Mouse (Mus musculus) stomach, embryonic 15.5 days (tissue): ENCODE measurements around the gene Gm11037. TPM values are rescaled to one million over a fixed set of nuclear protein-coding genes. Genes with fewer than 3 reads are reported as not detected.
A peak's percentile ranks its signal among the peaks of the same experiment; 100 is the strongest.

ENCODE experiments used
- ATAC-seq: fragments of 200-750 bp; cut with Nextera tagmentation; 2 replicates; pipeline ENCODE4 v1.8.0; 2017; ENCODE audit warnings: low read depth, moderate number of reproducible peaks, moderate TSS enrichment; ENCODE audit not compliant: insufficient read depth, low FRiP score
- H3K27ac ChIP-seq: fragments of 300-500 bp; sonication (generic); 2 replicates; pipeline ENCODE4 v1.5.1; 2015; ENCODE audit warnings: mild to moderate bottlenecking, inconsistent platforms
- H3K27me3 ChIP-seq: fragments of 300-500 bp; sonication (generic); replicated peaks from 2 replicates; pipeline ENCODE4 v1.6.1; 2015; ENCODE audit warnings: inconsistent platforms
- H3K36me3 ChIP-seq: fragments of 300-500 bp; sonication (generic); 2 replicates; pipeline ENCODE4 v1.6.1; 2015; ENCODE audit warnings: inconsistent platforms
- H3K4me1 ChIP-seq: fragments of 300-500 bp; sonication (generic); 2 replicates; pipeline ENCODE4 v1.6.1; 2015; ENCODE audit warnings: inconsistent platforms
- H3K4me2 ChIP-seq: fragments of 300-500 bp; sonication (generic); 2 replicates; pipeline ENCODE4 v1.6.1; 2015; ENCODE audit warnings: mild to moderate bottlenecking, inconsistent platforms
- H3K4me3 ChIP-seq: fragments of 300-500 bp; sonication (generic); replicated peaks from 2 replicates; pipeline ENCODE4 v1.5.1; 2015; ENCODE audit warnings: inconsistent platforms
- H3K9ac ChIP-seq: fragments of 300-500 bp; sonication (generic); 2 replicates; pipeline ENCODE4 v1.6.1; 2015; ENCODE audit warnings: inconsistent platforms
- H3K9me3 ChIP-seq: fragments of 300-500 bp; sonication (generic); 2 replicates; pipeline ENCODE4 v1.6.1; 2016; ENCODE audit warnings: inconsistent platforms
- WGBS: fragments of 180-500 bp; shearing (Covaris S2); methylation state at CpG from one replicate; pipeline ENCODE4 v1.1.7; 2015; 5-methylcytosine and 5-hydroxymethylcytosine counted together
- polyA plus RNA-seq: library from polyadenylated mRNA; unstranded; fragments of >200 nt; fragmentation: Nextera tagmentation; extraction: Ambion mirVana; gene quantifications from 2 replicates; pipeline ENCODE4 v1.2.1, GENCODE M21; 2015

Gm11037 gene
- polyA plus RNA-seq, 1 experiment from 2014 or later, result not detected

DNA sequence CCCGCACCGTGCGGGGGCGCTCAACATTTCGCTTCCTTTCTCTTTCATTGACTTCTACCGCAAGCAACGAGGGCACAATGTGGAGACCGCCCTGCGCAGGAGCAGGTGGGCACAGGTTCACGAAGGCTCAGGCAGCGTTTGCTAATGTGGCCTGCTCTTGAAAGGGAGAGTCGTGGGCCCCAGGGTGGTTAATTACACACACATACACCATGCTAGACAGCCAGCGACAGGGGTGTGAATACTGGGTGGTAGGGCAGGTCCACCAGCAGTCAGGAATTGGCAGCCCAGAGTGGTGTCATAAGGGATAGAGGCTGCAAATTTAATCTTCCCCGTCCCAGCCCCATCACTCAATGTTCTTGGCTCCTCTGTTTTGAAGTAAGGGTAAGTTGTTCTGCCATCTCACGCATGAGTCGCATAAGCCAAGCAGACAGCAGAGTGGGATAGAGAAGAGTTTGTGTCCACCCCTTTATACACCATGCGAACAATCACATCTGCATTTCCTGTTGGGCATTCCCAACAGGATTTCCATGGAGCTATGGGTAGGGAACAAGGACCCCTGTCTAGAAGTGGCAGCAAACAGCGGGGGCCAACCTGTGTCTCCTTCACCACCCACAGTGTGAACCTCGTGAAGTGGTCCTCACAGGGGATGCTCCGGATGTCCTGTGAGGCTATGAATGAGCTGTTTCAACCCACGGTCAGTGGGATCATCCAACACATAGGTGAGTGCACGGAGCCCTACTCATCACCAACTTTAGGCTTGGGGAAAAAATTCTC is 9.9 kb downstream of the Gm11037 start:
- Histone ChIP-seq H3K9me3 (no peaks in the 10 kb centered on the region), H3K4me2 (0 out of 2 replicates have a peak overlapping the region, but pooled peaks have one; percentile 23), H3K4me1 (0 out of 2 replicates have a peak, but pooled peaks cover 4% of the 10 kb centered on the region), H3K4me3 (no peak overlapping the region), H3K36me3 (peaks cover 15% of the 10 kb centered on the region), H3K27me3 (no peaks in the 10 kb centered on the region), H3K27ac (no peak overlapping the region), H3K9ac (no peak overlapping the region)
- no peak for ATAC-seq
- 70% methylated on average over 22 of the region's 22 CpGs for WGBS

DNA sequence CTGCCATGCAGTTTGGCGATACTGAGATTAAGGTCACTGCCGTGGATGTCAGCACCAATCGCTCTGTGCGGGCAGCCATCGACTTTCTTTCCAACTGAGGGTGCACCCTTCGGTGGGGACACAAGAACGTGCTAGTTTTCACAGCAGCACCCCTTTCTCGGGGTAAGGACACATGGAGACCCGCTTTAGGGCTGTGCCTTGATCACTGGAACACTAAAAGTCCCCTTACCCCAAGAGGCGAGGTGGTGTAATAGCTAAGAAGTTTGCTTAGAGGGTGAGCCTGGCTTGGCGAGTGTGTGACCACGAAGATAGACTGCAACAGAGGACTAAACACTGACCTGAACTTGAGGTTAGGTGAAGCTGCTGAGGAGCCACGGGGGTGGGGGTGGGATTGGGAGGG is 11.8 kb downstream of the Gm11037 start:
- Histone ChIP-seq H3K4me3 (no peak overlapping the region), H3K9ac (no peak overlapping the region), H3K27ac (no peak overlapping the region), H3K4me2 (no peak overlapping the region), H3K9me3 (no peaks in the 10 kb centered on the region), H3K36me3 (peaks cover 23% of the 10 kb centered on the region), H3K4me1 (0 out of 2 replicates have a peak, but pooled peaks cover 4% of the 10 kb centered on the region), H3K27me3 (no peaks in the 10 kb centered on the region)
- 57% methylated on average over 13 of the region's 13 CpGs for WGBS
- no peak for ATAC-seq

DNA sequence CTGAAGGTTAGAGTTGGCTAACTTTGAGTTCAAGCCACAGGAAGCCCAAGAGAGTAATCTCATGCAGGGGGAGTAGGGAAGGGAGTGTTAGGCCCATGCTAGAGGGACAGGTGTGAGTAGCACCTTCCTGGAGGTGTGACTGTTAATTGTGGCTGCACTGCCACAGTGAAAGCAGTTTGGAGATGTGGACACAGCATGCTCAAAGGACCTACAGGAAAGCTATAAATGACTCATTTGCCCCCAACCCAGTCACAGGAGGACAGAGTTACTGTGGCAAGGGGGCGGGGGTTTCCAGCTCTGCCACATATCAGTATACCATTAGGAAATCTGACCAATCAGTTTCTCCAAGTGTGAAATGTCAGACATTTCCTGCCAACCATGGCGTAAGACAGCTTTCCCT is 12.2 kb downstream of the Gm11037 start:
- no peaks in the 10 kb centered on the region for H3K9me3 ChIP-seq
- H3K27ac ChIP-seq, result no peak overlapping the region
- no peak overlapping the region for H3K4me3 ChIP-seq
- no peaks in the 10 kb centered on the region for H3K27me3 ChIP-seq
- H3K4me2 ChIP-seq, result no peak overlapping the region
- H3K36me3 ChIP-seq, result peaks cover 23% of the 10 kb centered on the region
- H3K9ac ChIP-seq, result no peak overlapping the region
- H3K4me1 ChIP-seq, result 0 out of 2 replicates have a peak, but pooled peaks cover 4% of the 10 kb centered on the region
- 81% methylated on average over 2 of the region's 2 CpGs for WGBS
- no peak for ATAC-seq

DNA sequence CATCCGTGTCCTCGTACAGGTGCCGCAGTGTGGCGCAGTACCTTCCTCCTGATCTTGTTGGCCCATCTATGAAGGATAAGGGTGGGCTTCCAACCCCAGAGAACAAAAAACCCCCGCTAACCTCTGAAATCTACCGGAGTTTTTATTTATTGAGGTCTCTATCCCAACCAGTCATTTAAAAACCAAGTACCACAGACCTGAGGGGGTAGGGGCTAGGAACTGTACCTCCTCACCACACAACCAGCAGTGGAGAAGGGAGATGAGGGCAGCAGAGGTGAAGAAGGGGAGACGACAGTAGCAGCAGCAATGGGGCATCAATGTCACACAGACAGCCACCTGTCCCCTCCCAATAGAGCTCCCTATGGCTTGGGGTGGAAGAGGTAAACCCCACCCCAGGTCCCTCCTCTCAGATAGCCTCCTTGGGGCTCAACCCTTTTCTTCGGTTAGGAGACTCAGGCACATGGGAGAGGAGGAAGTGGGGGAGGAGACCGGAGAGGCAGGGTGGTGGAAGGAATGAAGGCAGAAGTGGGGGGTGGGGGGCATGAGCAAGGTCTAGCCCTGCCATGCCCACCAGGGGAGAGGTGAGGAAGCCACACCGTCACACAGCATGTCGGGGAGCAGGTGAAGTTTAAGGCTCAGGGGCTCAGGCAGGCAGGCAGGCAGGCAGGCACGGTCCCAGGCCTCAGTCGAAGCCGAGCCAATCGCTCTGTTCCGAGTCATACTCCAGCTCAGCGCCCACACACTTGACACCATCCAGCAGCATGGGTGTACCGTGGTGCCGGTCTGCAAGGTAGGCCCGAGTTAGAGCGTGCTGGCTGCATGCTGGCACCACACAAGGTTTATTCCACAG is 13.1 kb downstream of the Gm11037 start:
- H3K4me2 ChIP-seq, result no peak overlapping the region
- H3K4me1 ChIP-seq, result 0 out of 2 replicates have a peak, but pooled peaks cover 4% of the 10 kb centered on the region
- ATAC-seq, result no peak
- 79% methylated on average over 21 of the region's 21 CpGs for WGBS
- peaks cover 26% of the 10 kb centered on the region for H3K36me3 ChIP-seq
- no peaks in the 10 kb centered on the region for H3K9me3 ChIP-seq
- H3K9ac ChIP-seq, result no peak overlapping the region
- H3K27ac ChIP-seq, result no peak overlapping the region
- H3K4me3 ChIP-seq, result no peak overlapping the region
- no peaks in the 10 kb centered on the region for H3K27me3 ChIP-seq

DNA sequence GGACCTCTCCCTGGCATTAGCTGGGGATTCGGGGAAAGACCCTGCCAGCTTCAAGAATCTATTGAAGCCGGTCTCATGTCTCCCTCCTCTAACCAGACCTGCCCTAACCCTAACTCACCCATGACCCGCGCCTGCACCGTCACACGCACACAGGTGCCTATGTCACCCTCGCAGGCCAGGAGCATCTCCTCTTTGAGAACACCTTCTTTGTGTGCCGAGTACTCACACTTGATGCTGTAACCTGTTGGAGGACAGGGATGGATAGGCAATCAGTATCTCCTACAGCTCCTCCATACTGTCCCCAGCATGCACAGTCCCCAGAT is 13.7 kb downstream of the Gm11037 start:
- H3K4me3 ChIP-seq, result no peak overlapping the region
- ATAC-seq, result no peak
- no peak overlapping the region for H3K27ac ChIP-seq
- peaks cover 26% of the 10 kb centered on the region for H3K36me3 ChIP-seq
- no peaks in the 10 kb centered on the region for H3K27me3 ChIP-seq
- 0 out of 2 replicates have a peak, but pooled peaks cover 4% of the 10 kb centered on the region for H3K4me1 ChIP-seq
- H3K4me2 ChIP-seq, result no peak overlapping the region
- H3K9me3 ChIP-seq, result no peaks in the 10 kb centered on the region
- H3K9ac ChIP-seq, result no peak overlapping the region
- WGBS, result 89% methylated on average over 8 of the region's 8 CpGs

DNA sequence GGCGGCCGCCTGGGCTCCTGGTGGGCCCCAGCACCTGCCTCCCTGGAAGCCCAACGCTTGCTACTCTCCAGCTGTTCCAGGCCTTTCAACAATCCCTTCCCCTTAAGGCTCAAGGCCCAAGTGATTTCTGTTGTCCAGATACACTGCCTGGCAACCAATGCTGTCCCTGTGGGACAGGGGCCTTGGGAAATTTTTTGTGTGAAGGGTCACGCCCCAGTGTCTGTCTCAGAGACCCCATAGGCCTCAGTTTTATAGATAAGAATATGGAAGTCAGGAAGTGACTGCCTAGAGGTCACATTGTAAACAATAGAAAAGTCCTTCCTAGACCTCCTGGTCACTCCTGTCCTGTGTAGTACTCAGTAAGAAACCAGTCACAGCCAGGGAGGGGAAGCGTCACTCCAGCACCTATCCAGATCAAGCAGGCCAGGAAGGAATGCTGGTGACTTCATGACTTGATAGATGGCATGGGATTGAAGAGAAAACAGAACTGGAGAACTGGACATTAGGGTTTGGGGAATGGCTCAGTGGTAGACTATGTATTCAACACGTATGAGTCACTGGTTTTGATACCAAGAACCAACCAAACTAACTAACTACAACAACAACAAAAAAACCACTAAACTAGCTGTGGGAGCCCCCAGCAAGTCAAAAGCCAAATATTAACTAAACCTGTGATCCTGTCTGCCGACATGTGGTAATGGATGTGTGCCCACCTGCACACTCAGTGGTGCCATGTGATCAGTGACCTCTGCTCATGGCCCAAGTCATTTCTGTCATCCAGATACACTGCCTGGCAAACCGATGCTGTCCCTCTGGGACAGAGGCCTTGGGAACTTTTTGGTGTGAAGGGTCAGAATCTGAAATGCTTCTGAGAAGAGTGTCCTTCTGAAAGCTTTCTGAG is 15.3 kb downstream of the Gm11037 start:
- Histone ChIP-seq H3K36me3 (peaks cover 23% of the 10 kb centered on the region), H3K4me2 (no peak overlapping the region), H3K9ac (no peak overlapping the region), H3K9me3 (no peaks in the 10 kb centered on the region), H3K27me3 (no peaks in the 10 kb centered on the region), H3K4me3 (no peak overlapping the region), H3K27ac (no peak overlapping the region), H3K4me1 (no peaks in the 10 kb centered on the region)
- no peak for ATAC-seq
- 83% methylated on average over 8 of the region's 8 CpGs for WGBS

DNA sequence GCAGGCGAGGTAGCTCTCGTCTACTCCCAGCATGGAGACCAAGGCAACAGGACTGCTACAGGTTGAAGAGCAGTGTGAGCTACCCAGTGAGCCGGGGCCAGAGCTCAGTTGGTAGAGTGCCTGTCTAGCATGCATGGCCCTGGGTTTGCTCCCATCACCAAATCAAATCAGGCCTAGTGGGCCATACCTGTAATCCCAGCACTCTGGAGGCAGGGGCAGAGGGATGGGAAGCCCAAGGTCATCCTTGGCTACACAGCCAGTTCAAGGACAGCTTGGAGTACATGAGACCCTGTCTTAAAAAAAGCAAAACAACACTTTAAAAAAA is 15.9 kb downstream of the Gm11037 start:
- no peak for ATAC-seq
- Histone ChIP-seq H3K4me1 (no peaks in the 10 kb centered on the region), H3K9me3 (no peaks in the 10 kb centered on the region), H3K27ac (no peak overlapping the region), H3K36me3 (peaks cover 22% of the 10 kb centered on the region), H3K9ac (no peak overlapping the region), H3K4me3 (no peak overlapping the region), H3K4me2 (no peak overlapping the region), H3K27me3 (no peaks in the 10 kb centered on the region)
- WGBS, result 95% methylated on average over 3 of the region's 3 CpGs

DNA sequence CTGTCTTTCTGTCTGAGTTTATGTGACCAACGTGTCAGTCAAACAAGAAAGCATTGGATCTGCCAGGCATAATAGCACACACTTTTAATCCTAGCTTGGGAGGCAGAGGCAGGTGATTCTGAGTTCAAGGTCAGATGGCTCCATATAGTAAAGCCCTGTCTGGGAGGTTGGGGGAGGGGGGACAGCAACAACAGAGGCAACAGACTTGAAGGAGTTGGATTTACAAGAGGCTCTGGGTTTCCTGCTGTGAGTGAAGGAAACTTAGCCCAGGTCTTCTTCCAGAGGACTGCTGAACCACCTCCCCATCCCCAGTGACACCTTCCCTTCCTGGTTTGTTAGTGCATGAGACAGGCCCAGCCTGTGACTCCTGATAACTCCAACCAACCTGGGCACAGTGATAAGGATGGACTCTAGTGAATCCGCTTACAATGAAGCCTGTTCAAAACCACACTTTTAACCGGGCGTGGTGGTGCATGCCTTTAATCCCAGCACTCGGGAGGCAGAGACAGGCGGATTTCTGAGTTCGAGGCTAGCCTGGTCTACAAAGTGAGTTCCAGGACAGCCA is 19.0 kb downstream of the Gm11037 start:
- peak; percentile 71; the same call in 1 of the 2 replicates for ATAC-seq
- H3K4me3 ChIP-seq, result no peak overlapping the region
- peaks cover 21% of the 10 kb centered on the region; the same call in 1 of the 2 replicates for H3K36me3 ChIP-seq
- no peaks in the 10 kb centered on the region for H3K9me3 ChIP-seq
- H3K27ac ChIP-seq, result no peak overlapping the region
- H3K27me3 ChIP-seq, result no peaks in the 10 kb centered on the region
- 85% methylated on average over 7 of the region's 7 CpGs for WGBS
- H3K4me1 ChIP-seq, result no peaks in the 10 kb centered on the region
- no peak overlapping the region for H3K4me2 ChIP-seq
- no peak overlapping the region for H3K9ac ChIP-seq

DNA sequence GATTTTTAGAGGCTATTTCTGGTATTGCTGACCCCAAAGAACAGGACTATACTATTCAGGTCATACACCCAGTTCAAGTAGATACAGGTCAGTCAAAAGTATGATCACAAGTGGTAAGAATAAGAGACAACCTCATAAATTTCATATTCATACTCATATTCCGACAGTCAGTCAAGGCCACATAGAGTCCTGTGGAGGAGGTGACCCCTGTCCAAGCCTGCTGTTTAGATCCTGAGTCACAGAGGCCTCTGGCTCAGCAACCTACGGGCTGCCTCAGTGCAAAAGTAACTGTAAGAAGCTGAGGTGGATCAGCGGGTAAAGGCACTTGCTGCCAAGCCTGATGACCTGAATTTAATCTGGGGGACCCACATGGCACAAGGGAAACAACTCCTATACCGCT is 20.7 kb downstream of the Gm11037 start:
- H3K9ac ChIP-seq, result no peak overlapping the region
- H3K4me1 ChIP-seq, result 0 out of 2 replicates have a peak, but pooled peaks cover 7% of the 10 kb centered on the region
- no peak overlapping the region for H3K4me2 ChIP-seq
- H3K9me3 ChIP-seq, result no peaks in the 10 kb centered on the region
- ATAC-seq, result no peak
- H3K4me3 ChIP-seq, result no peak overlapping the region
- WGBS, result 90% methylated on average over 4 of the region's 4 CpGs
- H3K36me3 ChIP-seq, result peaks cover 12% of the 10 kb centered on the region; the same call in 1 of the 2 replicates
- no peaks in the 10 kb centered on the region for H3K27me3 ChIP-seq
- H3K27ac ChIP-seq, result no peak overlapping the region

DNA sequence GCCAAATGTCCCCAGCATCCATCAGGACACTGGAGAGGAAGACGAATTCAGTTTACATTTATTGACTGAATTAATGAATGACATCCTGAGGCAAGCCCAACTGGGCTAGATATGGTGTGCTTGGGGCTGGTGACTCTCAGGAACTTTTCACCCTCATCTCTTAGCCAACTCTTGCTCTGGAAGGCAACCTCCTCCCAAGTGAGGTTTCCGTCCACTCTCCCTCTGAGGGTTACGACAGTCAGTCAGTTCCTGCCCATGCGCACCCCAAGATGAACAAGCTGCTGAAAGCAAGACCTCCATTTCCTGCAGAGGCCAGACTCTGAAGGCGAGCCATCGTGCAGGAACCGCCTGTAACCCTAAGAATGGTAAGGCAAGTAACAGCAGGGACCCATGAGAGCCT is 23.7 kb downstream of the Gm11037 start:
- Histone ChIP-seq H3K36me3 (peaks cover 9% of the 10 kb centered on the region; the same call in 1 of the 2 replicates), H3K27ac (no peak overlapping the region), H3K27me3 (no peaks in the 10 kb centered on the region), H3K4me3 (no peak overlapping the region), H3K4me1 (peaks cover 11% of the 10 kb centered on the region; the same call in 1 of the 2 replicates), H3K9ac (no peak overlapping the region), H3K9me3 (no peaks in the 10 kb centered on the region), H3K4me2 (no peak overlapping the region)
- WGBS, result 91% methylated on average over 7 of the region's 7 CpGs
- ATAC-seq, result no peak

DNA sequence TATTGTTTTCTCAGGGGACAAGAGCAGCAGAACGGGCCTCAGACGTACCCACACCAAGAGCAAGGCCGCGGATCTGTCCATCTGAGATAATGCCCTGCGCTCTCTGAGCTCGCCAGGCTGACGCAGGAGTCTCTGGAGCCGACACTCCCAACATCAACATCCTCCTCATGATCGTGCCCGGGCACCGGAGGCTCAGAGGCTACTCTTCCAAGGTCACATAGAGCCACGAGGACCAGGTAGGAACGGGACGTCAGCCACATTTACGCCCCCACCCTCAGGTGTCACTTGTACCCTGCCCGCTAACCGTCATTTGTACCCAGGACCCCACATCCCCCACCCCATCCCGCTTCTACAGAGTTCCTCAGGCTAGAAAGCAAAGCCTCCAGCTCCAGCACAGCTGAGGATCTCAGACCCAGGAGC is 26.2 kb downstream of the Gm11037 start:
- Histone ChIP-seq H3K9me3 (no peaks in the 10 kb centered on the region), H3K27ac (peak overlapping the region; percentile 81), H3K4me3 (peak overlapping the region; percentile 73), H3K36me3 (0 out of 2 replicates have a peak, but pooled peaks cover 5% of the 10 kb centered on the region), H3K4me1 (peaks cover 11% of the 10 kb centered on the region; the same call in 1 of the 2 replicates), H3K9ac (peak overlapping the region; percentile 68), H3K4me2 (peak overlapping the region; percentile 92), H3K27me3 (no peaks in the 10 kb centered on the region)
- peak; percentile 61 for ATAC-seq
- 0% methylated on average over 18 of the region's 18 CpGs for WGBS
